Mouse (Mus musculus): Measurements from ENCODE around the gene Trim60.

- TF ChIP-seq CTCF (IDR thresholded peaks at IDR 0.05) = no peak
- no peak for TF ChIP-seq POLR2A (IDR thresholded peaks at IDR 0.05; ENCODE audit: insufficient read depth, low read depth, low read length)
- TF ChIP-seq EP300 (IDR thresholded peaks at IDR 0.05; ENCODE audit: insufficient read depth, low read depth, low read length) = no peak
Measured at GRCm38 (mm10) chr8:65037117-65037533, 18.7 kb upstream of the Trim60 start, which contains the start of gene Apela.

Data from heart, adult 2 months (tissue).